8 mouse cellular contexts compared by ENCODE assay signal in genomic region chr16:91464594-91465504, GRCm38 (mm10). TPM values are rescaled to one million over a fixed set of nuclear protein-coding genes. Genes with fewer than 3 reads are reported as not detected.
A peak's percentile ranks its signal among the peaks of the same experiment; 100 is the strongest.
DNase-seq lines count a peak whose midpoint lies in the region; ATAC-seq and TF ChIP-seq lines count a peak whose summit lies in the region.

No protein-coding gene starts in this region.

- no peaks in the 10 kb centered on the region for H3K4me1 ChIP-seq in embryonic fibroblast, embryonic 13.5 days (ENCODE audit: control insufficient read depth, insufficient read depth, low read length)
- peaks cover 41% of the 10 kb centered on the region for H3K4me1 ChIP-seq in heart, embryonic 10.5 days
- H3K4me1 ChIP-seq in kidney, embryonic 14.5 days (ENCODE audit: control insufficient read depth, insufficient read depth, low read length), result peaks cover 5% of the 10 kb centered on the region; the same call in 1 of the 2 replicates
- H3K4me1 ChIP-seq in limb, embryonic 14.5 days (ENCODE audit: control insufficient read depth, insufficient read depth, low read length), result peaks cover 12% of the 10 kb centered on the region
- H3K4me1 ChIP-seq in midbrain, embryonic 16.5 days (ENCODE audit: control insufficient read depth, insufficient read depth, low read length), result peaks cover 21% of the 10 kb centered on the region

- ATAC-seq in kidney, embryonic 14.5 days (ENCODE audit: low FRiP score, low TSS enrichment), result peak; percentile 98
- ATAC-seq in limb, embryonic 14.5 days (ENCODE audit: low FRiP score, low read depth), result peak; percentile 96
- ATAC-seq in midbrain, embryonic 16.5 days, result peak; percentile 96

- H3K9ac ChIP-seq in kidney, embryonic 14.5 days (ENCODE audit: low read depth, low read length), result peak overlapping the region; percentile 63
- H3K9ac ChIP-seq in limb, embryonic 14.5 days (ENCODE audit: low read depth, low read length, severe bottlenecking), result peak overlapping the region; percentile 55
- peak overlapping the region; percentile 72 for H3K9ac ChIP-seq in midbrain, embryonic 16.5 days (ENCODE audit: low read depth, low read length)

- peak; percentile 45 for TF ChIP-seq POLR2A in embryonic fibroblast, embryonic 13.5 days (IDR thresholded peaks at IDR 0.05; ENCODE audit: low read depth, low read length)
- TF ChIP-seq POLR2A in limb, embryonic 14.5 days (IDR thresholded peaks at IDR 0.05; ENCODE audit: borderline replicate concordance, extremely low read depth, insufficient read depth, insufficient read length), result 0 out of 2 replicates have a peak, but pooled peaks have one; percentile 42

- no peaks in the 10 kb centered on the region for H3K9me3 ChIP-seq in heart, embryonic 10.5 days
- peaks cover 5% of the 10 kb centered on the region; the same call in 1 of the 2 replicates for H3K9me3 ChIP-seq in kidney, embryonic 14.5 days (ENCODE audit: control insufficient read depth, low read length)
- no peaks in the 10 kb centered on the region for H3K9me3 ChIP-seq in limb, embryonic 14.5 days (ENCODE audit: control insufficient read depth, low read length)
- no peaks in the 10 kb centered on the region for H3K9me3 ChIP-seq in midbrain, embryonic 16.5 days (replicated peaks; ENCODE audit: control insufficient read depth, low read length, poor library complexity, severe bottlenecking)

- no peaks in the 10 kb centered on the region for H3K27me3 ChIP-seq in heart, embryonic 10.5 days (ENCODE audit: insufficient read depth, poor library complexity, severe bottlenecking)
- H3K27me3 ChIP-seq in kidney, embryonic 14.5 days (ENCODE audit: control insufficient read depth, insufficient read depth, low read length), result no peaks in the 10 kb centered on the region
- no peaks in the 10 kb centered on the region for H3K27me3 ChIP-seq in limb, embryonic 14.5 days (ENCODE audit: control insufficient read depth, insufficient read depth, low read length)
- H3K27me3 ChIP-seq in midbrain, embryonic 16.5 days (ENCODE audit: control insufficient read depth, insufficient read depth, low read depth, low read length), result no peaks in the 10 kb centered on the region

- 0 out of 2 replicates have a peak, but pooled peaks cover 8% of the 10 kb centered on the region for H3K36me3 ChIP-seq in heart, embryonic 10.5 days
- no peaks in the 10 kb centered on the region for H3K36me3 ChIP-seq in kidney, embryonic 14.5 days (ENCODE audit: control insufficient read depth, insufficient read depth, low read length)
- no peaks in the 10 kb centered on the region for H3K36me3 ChIP-seq in limb, embryonic 14.5 days (ENCODE audit: control insufficient read depth, insufficient read depth, low read length)
- H3K36me3 ChIP-seq in midbrain, embryonic 16.5 days (ENCODE audit: control insufficient read depth, insufficient read depth, low read length), result no peaks in the 10 kb centered on the region

- peak overlapping the region; percentile 53 for H3K4me3 ChIP-seq in embryonic fibroblast, embryonic 13.5 days (ENCODE audit: insufficient read depth, low read length)
- H3K4me3 ChIP-seq in heart, embryonic 10.5 days, result peak overlapping the region; percentile 66
- peak overlapping the region; percentile 64 for H3K4me3 ChIP-seq in kidney, embryonic 14.5 days (ENCODE audit: low read length)
- H3K4me3 ChIP-seq in limb, embryonic 14.5 days (replicated peaks; ENCODE audit: low read length), result peak overlapping the region; percentile 49
- H3K4me3 ChIP-seq in midbrain, embryonic 16.5 days (ENCODE audit: low read depth, low read length), result peak overlapping the region; percentile 68

- no peak for TF ChIP-seq CTCF in embryonic fibroblast, embryonic 13.5 days (IDR thresholded peaks at IDR 0.05; ENCODE audit: borderline replicate concordance, insufficient read depth, low read length)

- peak overlapping the region; percentile 93 for H3K4me2 ChIP-seq in kidney, embryonic 14.5 days (replicated peaks; ENCODE audit: low read depth, low read length)
- H3K4me2 ChIP-seq in limb, embryonic 14.5 days (replicated peaks; ENCODE audit: low read depth, low read length, severe bottlenecking), result peak overlapping the region; percentile 72
- H3K4me2 ChIP-seq in midbrain, embryonic 16.5 days (ENCODE audit: low read length), result peak overlapping the region; percentile 79

- peak; percentile 90 to 91 for DNase-seq in B cell, adult 2 months
- peak; percentile 95 for DNase-seq in brain, adult 2 months (ENCODE audit: low read depth, low spot score)
- DNase-seq in heart, embryonic 10.5 days (ENCODE audit: low spot score), result peak; percentile 99
- DNase-seq in limb, embryonic 14.5 days (ENCODE audit: low spot score), result peak; percentile 80
- DNase-seq in spleen, postnatal 10 days (ENCODE audit: low spot score in 2 of 2), result peak; percentile 89 to 97

- 2% methylated on average over 44 of the region's 44 CpGs for WGBS in heart, embryonic 10.5 days
- WGBS in kidney, embryonic 14.5 days, result 2% methylated on average over 44 of the region's 44 CpGs
- WGBS in limb, embryonic 14.5 days, result 3% methylated on average over 43 of the region's 44 CpGs
- WGBS in midbrain, embryonic 16.5 days, result 2% methylated on average over 44 of the region's 44 CpGs

- H3K27ac ChIP-seq in embryonic fibroblast, embryonic 13.5 days (ENCODE audit: insufficient read depth, low read length), result no peak overlapping the region
- H3K27ac ChIP-seq in heart, embryonic 10.5 days, result peak overlapping the region; percentile 85
- H3K27ac ChIP-seq in kidney, embryonic 14.5 days (ENCODE audit: low read depth, low read length), result peak overlapping the region; percentile 81; the same call in 1 of the 2 replicates
- peak overlapping the region; percentile 48; the same call in 1 of the 2 replicates for H3K27ac ChIP-seq in limb, embryonic 14.5 days (replicated peaks; ENCODE audit: low read depth, low read length)
- H3K27ac ChIP-seq in midbrain, embryonic 16.5 days (ENCODE audit: low read length), result peak overlapping the region; percentile 83

RNA-seq across cellular contexts. Expression of gene Ifnar1, which starts 20.2 kb away (rescaled TPM):
- 58.6 and 73.8 TPM in 2 replicates for polyA plus RNA-seq in embryonic fibroblast, embryonic 13.5 days (2011; ENCODE audit: insufficient read length, low read depth, missing spikeins)
- 43.2 and 43.9 TPM in 2 replicates for polyA plus RNA-seq in heart, embryonic 10.5 days (2016; fragmentation: Nextera tagmentation; extraction: Ambion mirVana)
- polyA plus RNA-seq in kidney, embryonic 14.5 days (2014; fragmentation: Nextera tagmentation; extraction: Ambion mirVana), result 37.8 and 69.6 TPM in 2 replicates
- 45.3 and 45.7 TPM in 2 replicates for polyA plus RNA-seq in limb, embryonic 14.5 days (2012; rRNA removed)
- polyA plus RNA-seq in limb, embryonic 14.5 days (2014; fragmentation: Nextera tagmentation; extraction: Ambion mirVana), result 53.7 and 64.0 TPM in 2 replicates
- polyA plus RNA-seq in midbrain, embryonic 16.5 days (2015; fragmentation: Nextera tagmentation; extraction: Ambion mirVana), result 48.0 and 51.7 TPM in 2 replicates

RNA-seq across cellular contexts. Expression of gene Il10rb, which starts 58.9 kb away (rescaled TPM):
- polyA plus RNA-seq in embryonic fibroblast, embryonic 13.5 days (2011; ENCODE audit: insufficient read length, low read depth, missing spikeins), result 29.0 and 34.6 TPM in 2 replicates
- 29.6 and 37.0 TPM in 2 replicates for polyA plus RNA-seq in heart, embryonic 10.5 days (2016; fragmentation: Nextera tagmentation; extraction: Ambion mirVana)
- polyA plus RNA-seq in kidney, embryonic 14.5 days (2014; fragmentation: Nextera tagmentation; extraction: Ambion mirVana), result 17.4 and 21.3 TPM in 2 replicates
- polyA plus RNA-seq in limb, embryonic 14.5 days (2012; rRNA removed), result 15.6 and 16.5 TPM in 2 replicates
- polyA plus RNA-seq in limb, embryonic 14.5 days (2014; fragmentation: Nextera tagmentation; extraction: Ambion mirVana), result 23.5 and 24.3 TPM in 2 replicates
- 10.4 and 11.1 TPM in 2 replicates for polyA plus RNA-seq in midbrain, embryonic 16.5 days (2015; fragmentation: Nextera tagmentation; extraction: Ambion mirVana)
